Mouse (Mus musculus): Measurements from ENCODE around the gene Zbtb16.

- TF ChIP-seq ZNF384 (IDR thresholded peaks at IDR 0.05; ENCODE audit: low read depth, low read length) (no peak), MAFK (IDR thresholded peaks at IDR 0.05; ENCODE audit: borderline replicate concordance, low read depth, low read length) (no peak), ZC3H11A (IDR thresholded peaks at IDR 0.05; ENCODE audit: low read depth, low read length) (no peak), UBTF (IDR thresholded peaks at IDR 0.05; ENCODE audit: borderline replicate concordance, insufficient read depth, low read depth, low read length) (no peak), EP300 (IDR thresholded peaks at IDR 0.05; ENCODE audit: low read depth in 1 of 2, low read length in 2 of 2) (no peak), POLR2A (IDR thresholded peaks at IDR 0.05; ENCODE audit: control insufficient read depth in 1 of 2, insufficient read depth in 1 of 2, low read depth in 1 of 2, low read length in 2 of 2, poor library complexity in 1 of 2) (no peak)
These were observed 113.0 kb downstream of the Zbtb16 start for GRCm38 (mm10) chr9:48723025-48723424.
